Mouse (Mus musculus) heart, postnatal 0 days (tissue): ENCODE measurements at regions not wholly inside any gene's neighbourhood (a gene's known extent, or its start where the extent isn't known, plus 50 kb on each side); places are given as distances from the start of the nearest gene placed in this dataset.
"Not testable (repeated sequence)": the region's sequence is repeated elsewhere in the genome, so short reads cannot be mapped to it uniquely, and the experiment has no call there.

Experiments used
- ATAC-seq: fragments of 200-750 bp; cut with Nextera tagmentation; 2 replicates; pipeline ENCODE4 v1.8.0; 2017; ENCODE audit warnings: low read depth, moderate number of reproducible peaks, moderate library complexity; ENCODE audit not compliant: insufficient read depth
- DNase-seq: peaks from one replicate; pipeline ENCODE4 v3.0.0-alpha.2; 2016; ENCODE audit warnings: low spot score
- H3K27ac ChIP-seq: fragments of 300-500 bp; sonication (generic); 2 replicates; pipeline ENCODE4 v1.5.1; 2014; ENCODE audit warnings: low read depth, mild to moderate bottlenecking
- H3K27me3 ChIP-seq: fragments of 300-500 bp; sonication (generic); 2 replicates; pipeline ENCODE4 v1.6.1; 2014; ENCODE audit warnings: low read length, mixed read lengths; ENCODE audit not compliant: control insufficient read depth, insufficient read depth
- H3K36me3 ChIP-seq: fragments of 300-500 bp; sonication (generic); replicated peaks from 2 replicates; pipeline ENCODE4 v1.6.1; 2014; ENCODE audit warnings: low read length, mixed read lengths; ENCODE audit not compliant: control insufficient read depth, insufficient read depth
- H3K4me1 ChIP-seq: fragments of 300-500 bp; sonication (generic); 2 replicates; pipeline ENCODE4 v1.6.1; 2014; ENCODE audit warnings: antibody characterized with exemption; ENCODE audit not compliant: control insufficient read depth, insufficient read depth
- H3K4me2 ChIP-seq: fragments of 300-500 bp; sonication (generic); 2 replicates; pipeline ENCODE4 v1.6.1; 2014; ENCODE audit warnings: low read depth, mild to moderate bottlenecking, low read length, moderate library complexity
- H3K4me3 ChIP-seq: fragments of 300-500 bp; sonication (generic); 2 replicates; pipeline ENCODE4 v1.5.1; 2014; ENCODE audit warnings: low read depth, low read length
- H3K9ac ChIP-seq: fragments of 300-500 bp; sonication (generic); replicated peaks from 2 replicates; pipeline ENCODE4 v1.6.1; 2014; ENCODE audit warnings: low read depth, low read length, mixed read lengths
- H3K9me3 ChIP-seq: fragments of 300-500 bp; sonication (generic); replicated peaks from 2 replicates; pipeline ENCODE4 v1.6.1; 2016; ENCODE audit warnings: low read length; ENCODE audit not compliant: control insufficient read depth
- CTCF ChIP-seq: IDR thresholded peaks from 2 replicates; pipeline ENCODE4 v1.5.1; 2016; ENCODE audit warnings: antibody characterized with exemption, control low read depth, low read depth
- EP300 ChIP-seq: IDR thresholded peaks from 2 replicates; pipeline ENCODE4 v1.6.1; 2016; ENCODE audit warnings: antibody characterized with exemption, low read depth
- WGBS: fragments of 180-500 bp; shearing (Covaris S2); extraction: QIAGEN DNeasy Blood & Tissue Kit; methylation state at CpG from one replicate; pipeline ENCODE4 v1.1.7; 2014; 5-methylcytosine and 5-hydroxymethylcytosine counted together

DNA sequence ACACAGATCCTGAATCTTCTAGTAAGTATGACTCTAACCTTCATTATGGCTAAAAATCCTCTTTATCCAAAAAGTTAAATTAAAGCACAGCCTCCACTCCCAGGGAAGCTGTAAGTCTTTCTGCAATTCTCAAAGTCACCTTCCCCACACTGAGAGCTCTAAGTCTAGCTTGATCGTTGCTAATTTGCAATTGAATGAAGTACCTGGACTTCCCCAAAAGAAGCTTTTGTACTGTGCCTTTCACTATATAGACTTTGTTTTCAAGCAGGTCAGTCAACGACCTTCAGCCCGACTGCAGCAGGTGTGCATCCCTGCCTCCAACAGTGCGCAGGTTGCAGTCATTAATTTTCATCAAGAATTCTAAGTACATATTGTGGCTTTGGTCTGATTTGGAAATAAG is 950.4 kb upstream of the Cdh6 start:
- no peaks in the 10 kb centered on the region for H3K4me1 ChIP-seq
- no peak overlapping the region for H3K4me2 ChIP-seq
- ATAC-seq (no peak), DNase-seq (no peak)
- H3K9me3 ChIP-seq, result 0 out of 2 replicates have a peak, but pooled peaks cover 5% of the 10 kb centered on the region
- no peak overlapping the region for H3K9ac ChIP-seq
- no peak for TF ChIP-seq CTCF
- no peak for TF ChIP-seq EP300
- 81% methylated on average over 4 of the region's 4 CpGs for WGBS
- no peaks in the 10 kb centered on the region for H3K36me3 ChIP-seq
- H3K27me3 ChIP-seq, result no peaks in the 10 kb centered on the region
- H3K27ac ChIP-seq, result no peak overlapping the region
- no peak overlapping the region for H3K4me3 ChIP-seq

DNA sequence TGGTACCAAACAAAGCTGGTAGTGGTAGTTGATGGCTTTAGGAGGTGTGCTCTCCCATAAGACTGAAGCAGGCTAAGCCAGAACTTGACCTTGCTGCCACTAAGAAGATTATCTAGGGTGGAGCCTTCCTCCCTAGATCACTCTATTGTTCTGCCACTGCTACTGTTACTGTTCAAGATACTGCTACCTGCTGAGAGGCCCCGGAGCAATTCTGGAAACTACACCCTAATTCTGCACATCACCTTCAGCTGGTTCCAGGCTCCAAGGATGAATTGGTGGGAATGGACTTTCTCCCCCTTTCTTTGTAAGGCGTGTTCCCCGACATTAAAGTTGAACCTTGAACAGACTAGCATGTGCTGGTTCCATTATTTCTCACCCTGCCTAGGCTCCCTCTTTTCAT is 944.8 kb upstream of the Cdh6 start:
- 74% methylated on average over 3 of the region's 3 CpGs for WGBS
- not testable (repeated sequence) for H3K36me3 ChIP-seq, H3K27me3 ChIP-seq, H3K9me3 ChIP-seq, DNase-seq, H3K27ac ChIP-seq, H3K4me2 ChIP-seq, H3K4me1 ChIP-seq, ATAC-seq, H3K4me3 ChIP-seq, H3K9ac ChIP-seq

DNA sequence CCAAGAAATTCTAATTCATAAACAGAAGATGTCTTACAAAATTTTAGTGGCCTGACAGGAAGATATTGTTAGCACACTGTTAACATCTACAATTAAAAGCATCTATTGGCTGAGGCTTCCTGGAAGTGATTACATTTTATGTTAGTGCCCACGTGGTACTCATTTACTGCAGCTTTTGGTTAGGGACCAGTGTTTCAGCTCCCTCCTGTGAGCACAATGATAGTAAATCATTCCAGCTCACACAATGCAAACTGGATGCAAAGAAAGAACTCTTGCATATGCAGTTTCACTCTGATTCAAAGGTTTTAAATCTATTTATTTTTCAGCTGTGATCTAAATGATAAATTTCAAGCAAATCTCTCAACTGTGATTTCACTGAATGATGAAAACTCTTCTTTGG is 928.3 kb upstream of the Cdh6 start:
- Histone ChIP-seq H3K4me2 (no peak overlapping the region), H3K36me3 (no peaks in the 10 kb centered on the region), H3K9me3 (no peaks in the 10 kb centered on the region), H3K27ac (no peak overlapping the region), H3K4me3 (no peak overlapping the region), H3K4me1 (no peaks in the 10 kb centered on the region), H3K9ac (no peak overlapping the region), H3K27me3 (no peaks in the 10 kb centered on the region)
- ATAC-seq (no peak), DNase-seq (no peak)
- TF ChIP-seq EP300, result no peak
- TF ChIP-seq CTCF, result no peak
- 29% methylated on average over 1 of the region's 1 CpGs for WGBS

DNA sequence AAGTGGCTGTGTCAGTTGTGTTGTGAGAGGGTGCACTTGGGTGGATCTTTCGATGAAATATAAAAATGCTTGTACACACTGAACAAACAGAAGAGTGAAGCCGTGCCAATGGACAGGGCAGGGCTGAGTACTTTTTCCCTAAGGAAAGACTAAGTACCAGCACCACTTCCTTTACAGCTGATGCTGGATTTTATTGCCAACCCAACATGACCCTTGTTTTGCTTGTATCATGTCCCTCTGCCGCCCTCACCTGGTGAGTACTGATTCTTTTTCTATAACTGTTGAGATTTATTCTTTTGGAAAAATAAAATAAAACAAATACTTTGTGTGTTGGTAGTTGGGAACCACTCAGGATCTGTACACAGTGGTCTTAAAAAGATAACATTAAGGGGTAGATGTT is 878.4 kb upstream of the Cdh6 start:
- no peaks in the 10 kb centered on the region for H3K9me3 ChIP-seq
- no peak for DNase-seq
- H3K9ac ChIP-seq, result no peak overlapping the region
- H3K4me2 ChIP-seq, result no peak overlapping the region
- no peak for ATAC-seq
- no peak overlapping the region for H3K4me3 ChIP-seq
- H3K36me3 ChIP-seq, result no peaks in the 10 kb centered on the region
- no peak overlapping the region for H3K27ac ChIP-seq
- WGBS, result 54% methylated on average over 3 of the region's 3 CpGs
- H3K4me1 ChIP-seq, result no peaks in the 10 kb centered on the region
- H3K27me3 ChIP-seq, result no peaks in the 10 kb centered on the region
- peak; percentile 37 for TF ChIP-seq CTCF
- no peak for TF ChIP-seq EP300
